In the genomic region with DNA sequence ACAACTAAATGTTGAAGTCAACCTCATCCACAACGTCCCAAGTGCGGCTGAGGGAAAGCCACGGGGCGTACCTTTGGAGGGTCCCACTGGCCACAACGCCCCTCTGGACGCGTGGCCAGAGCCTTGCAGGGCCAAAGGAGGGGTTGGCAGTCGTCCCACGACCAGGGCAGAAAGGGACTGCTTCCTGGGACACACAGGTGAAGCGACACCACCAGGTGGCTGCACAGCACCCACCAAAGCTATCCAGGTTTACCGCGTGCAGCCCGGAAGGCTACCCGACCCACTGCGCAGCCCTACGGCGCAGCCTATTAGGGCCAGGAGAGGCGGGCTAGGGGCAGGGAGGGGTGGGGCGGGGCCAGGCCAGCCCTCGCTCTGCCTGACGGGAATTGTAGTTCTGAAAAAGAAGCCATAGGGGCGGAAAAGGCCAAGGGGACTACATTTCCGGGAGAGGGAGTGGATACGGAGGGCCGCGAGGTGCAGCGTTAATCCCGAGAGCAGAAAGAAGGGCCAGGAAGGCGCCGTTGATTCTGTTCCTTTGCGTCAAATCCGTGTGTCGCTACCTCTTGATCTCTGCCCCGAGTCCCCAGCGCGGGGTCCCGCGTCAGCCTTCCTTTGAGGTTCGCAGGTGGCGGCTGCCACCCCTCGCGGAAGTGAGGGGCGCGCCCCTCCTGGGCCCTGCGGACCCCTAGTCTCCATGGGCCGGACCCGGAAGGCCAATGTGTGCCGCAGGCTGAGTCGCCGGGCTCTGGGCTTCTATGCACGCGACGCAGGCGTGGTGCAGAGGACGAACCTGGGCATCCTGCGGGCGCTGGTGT, we compare ENCODE assay signal across 8 mouse cellular contexts. TPM values are rescaled to one million over a fixed set of nuclear protein-coding genes. Genes with fewer than 3 reads are reported as not detected.
DNase-seq lines count a peak whose midpoint lies in the region; ATAC-seq lines count a peak whose summit lies in the region.

A gene (plus strand): TSS at position 29 of the 815 bp plus-strand sequence.
A gene (minus strand): TSS at position 284 of the 815 bp plus-strand sequence.

- peak; percentile 92 for ATAC-seq in inflammation-experienced regulatory T-cells, adult 6 months
- ATAC-seq in megakaryocyte-erythroid progenitor cell, adult 5-6 weeks (replicated peaks; ENCODE audit: low FRiP score, low TSS enrichment, poor library complexity, severe bottlenecking): peak; percentile 97

- peak; percentile 91 to 95 for DNase-seq in adrenal gland, adult (ENCODE audit: inconsistent age in 2 of 2, low spot score in 1 of 2)
- DNase-seq in embryo, embryonic 10.5 days (ENCODE audit: low spot score): peak; percentile 98
- DNase-seq in gastrocnemius, postnatal 14 days: peak; percentile 91
- DNase-seq in left cerebral cortex, postnatal 10 days (ENCODE audit: extremely low spot score in 1 of 2, low spot score in 2 of 2): peak; percentile 87 to 92
- DNase-seq in right cerebral cortex, postnatal 25 days: peak; percentile 87
- peak; percentile 87 to 90 for DNase-seq in urinary bladder, postnatal 4 days (ENCODE audit: low spot score in 2 of 2)

- intact Hi-C loops in gastrocnemius, postnatal 14 days (cut with DNase I; ENCODE audit: low total_unique reads): no loop called here
- intact Hi-C loops in left cerebral cortex, postnatal 10 days (cut with DNase I): loop anchor here (10.0 kb wide), 1 partner anchor 351 kb away; no protein-coding TSS in a partner anchor

RNA-seq across cellular contexts. Expression of the first gene that starts in this region (rescaled TPM):
- 1 to 10 TPM; 4.4 to 5.0 TPM for total RNA-seq in gastrocnemius, postnatal 14 days (2021)
- 10 to 100 TPM; 17.9 to 22.8 (median 22.3) TPM for polyA plus RNA-seq in inflammation-experienced regulatory T-cells, adult 6 months (2017; shearing (Covaris generic))
- total RNA-seq in left cerebral cortex, postnatal 10 days (2021): 10 to 100 TPM; 15.2 to 18.5 TPM
- total RNA-seq in megakaryocyte-erythroid progenitor cell, adult 5-6 weeks (2014; fragmentation: Nextera tagmentation): 13.9 and 19.9 TPM in 2 replicates
- total RNA-seq in megakaryocyte-erythroid progenitor cell, adult 5-6 weeks (2017): 10.8 and 14.7 TPM in 2 replicates

RNA-seq across cellular contexts. Expression of the second gene that starts in this region (rescaled TPM):
- 1 to 10 TPM; 5.6 to 6.0 TPM for total RNA-seq in gastrocnemius, postnatal 14 days (2021)
- 10 to 100 TPM in 2 of 3 experiments, 1 to 10 TPM in 1; 8.0 to 17.2 (median 14.0) TPM for polyA plus RNA-seq in inflammation-experienced regulatory T-cells, adult 6 months (2017; shearing (Covaris generic))
- 10 to 100 TPM; 13.2 to 13.6 TPM for total RNA-seq in left cerebral cortex, postnatal 10 days (2021)
- total RNA-seq in megakaryocyte-erythroid progenitor cell, adult 5-6 weeks (2014; fragmentation: Nextera tagmentation): 74.2 and 84.3 TPM in 2 replicates
- 37.6 and 40.3 TPM in 2 replicates for total RNA-seq in megakaryocyte-erythroid progenitor cell, adult 5-6 weeks (2017)

Comparison
In these comparisons a context has a peak if more than half of its experiments do, and no peak if none do; other contexts are left out.
1. Peak in every context shown above with its lines: DNase-seq and ATAC-seq.